Mouse (Mus musculus) E14TG2a.4 (cell line): ENCODE results near the gene Twsg1.

ENCODE experiments used
- CTCF ChIP-seq: conservative IDR thresholded peaks from 2 replicates; pipeline ENCODE4 v1.5.1; 2014; ENCODE audit warnings: low read length
- NANOG ChIP-seq: IDR thresholded peaks from 2 replicates; pipeline ENCODE4 v1.6.1; 2014; ENCODE audit warnings: borderline replicate concordance, low read length, mixed read lengths
- POU5F1 ChIP-seq: IDR thresholded peaks from 2 replicates; pipeline ENCODE4 v1.6.1; 2014; ENCODE audit warnings: low read length, borderline replicate concordance

DNA sequence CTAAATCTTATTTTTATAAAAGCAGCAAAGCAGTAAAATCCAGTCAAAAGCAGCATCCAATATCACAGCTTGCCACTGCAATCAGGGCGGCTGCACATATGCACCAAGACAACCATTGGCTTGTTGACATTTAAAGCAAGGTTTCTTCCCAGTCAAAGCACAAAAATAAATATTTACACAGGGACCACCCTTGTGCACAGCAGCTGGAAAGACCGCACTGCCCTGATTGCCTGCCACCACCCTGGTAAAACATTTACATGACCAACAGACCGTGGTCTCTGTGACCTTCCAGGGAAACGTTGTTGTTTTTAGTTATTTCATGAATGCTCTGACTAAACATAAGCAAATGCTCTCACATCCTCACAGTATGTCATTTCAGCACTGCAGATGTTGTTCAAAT, 8.6 kb downstream of the Twsg1 start:
- TF ChIP-seq CTCF (no peak), NANOG (no peak), POU5F1 (no peak)
